Mouse (Mus musculus): Measurements from ENCODE around the gene Pla2g6. TPM values are rescaled to one million over a fixed set of nuclear protein-coding genes. Genes with fewer than 3 reads are reported as not detected.

The Pla2g6 gene
- total and polyA plus RNA-seq, 2 experiments from 2014 or later, result 7.1 to 20.3 TPM

- Histone ChIP-seq H3K9me3 (replicated peaks; ENCODE audit: control insufficient read depth, low read length) (no peaks in the 10 kb centered on the region), H3K36me3 (replicated peaks; ENCODE audit: control insufficient read depth, insufficient read depth, low read length) (peaks cover 3% of the 10 kb centered on the region; the same call in 1 of the 2 replicates), H3K4me2 (ENCODE audit: low read depth, low read length) (no peak overlapping the region), H3K4me1 (ENCODE audit: control insufficient read depth, insufficient read depth) (no peaks in the 10 kb centered on the region), H3K4me3 (ENCODE audit: low read depth, low read length) (no peak overlapping the region), H3K27ac (ENCODE audit: low read depth) (no peak overlapping the region), H3K9ac (replicated peaks; ENCODE audit: low read depth, low read length) (no peak overlapping the region), H3K27me3 (ENCODE audit: control insufficient read depth, insufficient read depth, low read length) (no peaks in the 10 kb centered on the region)
- TF ChIP-seq CTCF (IDR thresholded peaks at IDR 0.05; ENCODE audit: low read depth) (no peak), EP300 (IDR thresholded peaks at IDR 0.05; ENCODE audit: low read depth) (no peak)
- WGBS, result 56% methylated on average over 8 of the region's 8 CpGs
- DNase-seq (ENCODE audit: low spot score), result no peak
- no peak for ATAC-seq (ENCODE audit: insufficient read depth, low read depth)
Measured at GRCm38 (mm10) chr15:79313848-79314369, 14.3 kb downstream of the Pla2g6 start.

- Histone ChIP-seq H3K27ac (ENCODE audit: low read depth) (no peak overlapping the region), H3K9ac (replicated peaks; ENCODE audit: low read depth, low read length) (no peak overlapping the region), H3K4me2 (ENCODE audit: low read depth, low read length) (no peak overlapping the region), H3K27me3 (ENCODE audit: control insufficient read depth, insufficient read depth, low read length) (no peaks in the 10 kb centered on the region), H3K4me3 (ENCODE audit: low read depth, low read length) (no peak overlapping the region), H3K4me1 (ENCODE audit: control insufficient read depth, insufficient read depth) (no peaks in the 10 kb centered on the region), H3K36me3 (replicated peaks; ENCODE audit: control insufficient read depth, insufficient read depth, low read length) (peaks cover 7% of the 10 kb centered on the region), H3K9me3 (replicated peaks; ENCODE audit: control insufficient read depth, low read length) (no peaks in the 10 kb centered on the region)
- ATAC-seq (ENCODE audit: insufficient read depth, low read depth) (no peak), DNase-seq (ENCODE audit: low spot score) (no peak)
- 45% methylated on average over 4 of the region's 4 CpGs for WGBS
- TF ChIP-seq CTCF (IDR thresholded peaks at IDR 0.05; ENCODE audit: low read depth) (no peak), EP300 (IDR thresholded peaks at IDR 0.05; ENCODE audit: low read depth) (no peak)
Measured at GRCm38 (mm10) chr15:79307861-79308260, 20.3 kb downstream of the Pla2g6 start.

- 61% methylated on average over 23 of the region's 23 CpGs for WGBS
- ATAC-seq (ENCODE audit: insufficient read depth, low read depth), result no peak
- H3K9ac ChIP-seq (replicated peaks; ENCODE audit: low read depth, low read length), result no peak overlapping the region
Measured at GRCm38 (mm10) chr15:79306043-79306637, 22.1 kb downstream of the Pla2g6 start.

DNA sequence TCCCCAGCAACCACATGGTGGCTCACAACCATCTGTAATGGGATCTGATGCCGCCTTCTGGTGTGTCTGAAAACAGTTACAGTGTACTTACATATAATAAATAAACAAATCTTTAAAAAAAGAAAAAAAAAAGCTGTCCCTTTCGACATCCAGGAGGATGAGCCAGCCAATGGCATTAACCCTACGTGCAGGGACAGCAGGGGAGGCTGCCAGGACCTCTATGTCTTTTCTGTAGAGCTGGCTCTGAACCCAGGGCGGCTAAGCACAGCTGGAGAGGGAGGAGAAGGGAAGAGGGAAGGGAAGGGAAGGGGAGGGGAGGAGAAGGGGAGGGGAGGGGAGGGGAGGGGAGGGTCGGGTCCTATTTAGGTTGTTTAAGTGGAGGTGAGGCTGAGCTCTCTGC is 23.4 kb downstream of the Pla2g6 start:
- H3K27me3 ChIP-seq (ENCODE audit: control insufficient read depth, insufficient read depth, low read length), result no peaks in the 10 kb centered on the region
- peaks cover 3% of the 10 kb centered on the region; the same call in 1 of the 2 replicates for H3K36me3 ChIP-seq (replicated peaks; ENCODE audit: control insufficient read depth, insufficient read depth, low read length)
- H3K9ac ChIP-seq (replicated peaks; ENCODE audit: low read depth, low read length), result no peak overlapping the region
- no peak for DNase-seq (ENCODE audit: low spot score)
- H3K4me2 ChIP-seq (ENCODE audit: low read depth, low read length), result no peak overlapping the region
- 58% methylated on average over 4 of the region's 5 CpGs for WGBS
- no peak overlapping the region for H3K27ac ChIP-seq (ENCODE audit: low read depth)
- TF ChIP-seq CTCF (IDR thresholded peaks at IDR 0.05; ENCODE audit: low read depth), result no peak
- no peak for TF ChIP-seq EP300 (IDR thresholded peaks at IDR 0.05; ENCODE audit: low read depth)
- no peak for ATAC-seq (ENCODE audit: insufficient read depth, low read depth)
- no peaks in the 10 kb centered on the region for H3K9me3 ChIP-seq (replicated peaks; ENCODE audit: control insufficient read depth, low read length)
- no peak overlapping the region for H3K4me3 ChIP-seq (ENCODE audit: low read depth, low read length)
- H3K4me1 ChIP-seq (ENCODE audit: control insufficient read depth, insufficient read depth), result no peaks in the 10 kb centered on the region

More at GRCm38 (mm10) chr15:79306043-79306637, 22.1 kb downstream of the Pla2g6 start:
- DNase-seq (ENCODE audit: low spot score), result no peak
- Histone ChIP-seq H3K27ac (ENCODE audit: low read depth) (no peak overlapping the region), H3K4me1 (ENCODE audit: control insufficient read depth, insufficient read depth) (no peaks in the 10 kb centered on the region), H3K36me3 (replicated peaks; ENCODE audit: control insufficient read depth, insufficient read depth, low read length) (peaks cover 3% of the 10 kb centered on the region), H3K4me3 (ENCODE audit: low read depth, low read length) (no peak overlapping the region), H3K27me3 (ENCODE audit: control insufficient read depth, insufficient read depth, low read length) (no peaks in the 10 kb centered on the region), H3K9me3 (replicated peaks; ENCODE audit: control insufficient read depth, low read length) (no peaks in the 10 kb centered on the region), H3K4me2 (ENCODE audit: low read depth, low read length) (no peak overlapping the region)
- TF ChIP-seq EP300 (IDR thresholded peaks at IDR 0.05; ENCODE audit: low read depth) (no peak), CTCF (IDR thresholded peaks at IDR 0.05; ENCODE audit: low read depth) (no peak)

DNA sequence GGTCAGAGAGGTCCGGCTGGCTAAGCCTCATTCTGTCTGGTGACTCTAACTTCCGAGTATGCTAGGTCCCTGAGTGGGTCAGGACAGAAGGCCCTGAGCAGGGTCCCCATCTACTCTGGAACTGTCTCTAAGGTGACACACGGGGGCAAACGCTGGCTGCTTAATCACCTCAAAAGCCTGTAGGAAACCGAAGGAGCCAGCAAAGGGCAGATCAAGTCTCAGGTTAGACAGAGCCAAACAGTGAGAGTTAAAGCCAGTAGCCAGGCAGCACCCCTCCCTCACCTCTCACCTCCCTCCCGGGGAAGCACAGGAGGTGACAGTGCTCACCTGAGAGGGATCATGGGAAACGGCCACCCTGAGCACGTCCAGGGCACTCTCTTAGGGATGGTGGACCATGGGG is 24.5 kb downstream of the Pla2g6 start:
- Histone ChIP-seq H3K4me1 (ENCODE audit: control insufficient read depth, insufficient read depth) (no peaks in the 10 kb centered on the region), H3K4me3 (ENCODE audit: low read depth, low read length) (no peak overlapping the region), H3K27me3 (ENCODE audit: control insufficient read depth, insufficient read depth, low read length) (no peaks in the 10 kb centered on the region), H3K27ac (ENCODE audit: low read depth) (no peak overlapping the region), H3K4me2 (ENCODE audit: low read depth, low read length) (no peak overlapping the region), H3K36me3 (replicated peaks; ENCODE audit: control insufficient read depth, insufficient read depth, low read length) (peaks cover 3% of the 10 kb centered on the region; the same call in 1 of the 2 replicates), H3K9me3 (replicated peaks; ENCODE audit: control insufficient read depth, low read length) (no peaks in the 10 kb centered on the region), H3K9ac (replicated peaks; ENCODE audit: low read depth, low read length) (no peak overlapping the region)
- WGBS, result 86% methylated on average over 8 of the region's 8 CpGs
- TF ChIP-seq EP300 (IDR thresholded peaks at IDR 0.05; ENCODE audit: low read depth), result no peak
- no peak for TF ChIP-seq CTCF (IDR thresholded peaks at IDR 0.05; ENCODE audit: low read depth)
- ATAC-seq (ENCODE audit: insufficient read depth, low read depth), result no peak
- no peak for DNase-seq (ENCODE audit: low spot score)

Data from heart, postnatal 0 days (tissue).